Mouse (Mus musculus): ENCODE measurements around the gene Xpr1.

Xpr1 gene

DNA sequence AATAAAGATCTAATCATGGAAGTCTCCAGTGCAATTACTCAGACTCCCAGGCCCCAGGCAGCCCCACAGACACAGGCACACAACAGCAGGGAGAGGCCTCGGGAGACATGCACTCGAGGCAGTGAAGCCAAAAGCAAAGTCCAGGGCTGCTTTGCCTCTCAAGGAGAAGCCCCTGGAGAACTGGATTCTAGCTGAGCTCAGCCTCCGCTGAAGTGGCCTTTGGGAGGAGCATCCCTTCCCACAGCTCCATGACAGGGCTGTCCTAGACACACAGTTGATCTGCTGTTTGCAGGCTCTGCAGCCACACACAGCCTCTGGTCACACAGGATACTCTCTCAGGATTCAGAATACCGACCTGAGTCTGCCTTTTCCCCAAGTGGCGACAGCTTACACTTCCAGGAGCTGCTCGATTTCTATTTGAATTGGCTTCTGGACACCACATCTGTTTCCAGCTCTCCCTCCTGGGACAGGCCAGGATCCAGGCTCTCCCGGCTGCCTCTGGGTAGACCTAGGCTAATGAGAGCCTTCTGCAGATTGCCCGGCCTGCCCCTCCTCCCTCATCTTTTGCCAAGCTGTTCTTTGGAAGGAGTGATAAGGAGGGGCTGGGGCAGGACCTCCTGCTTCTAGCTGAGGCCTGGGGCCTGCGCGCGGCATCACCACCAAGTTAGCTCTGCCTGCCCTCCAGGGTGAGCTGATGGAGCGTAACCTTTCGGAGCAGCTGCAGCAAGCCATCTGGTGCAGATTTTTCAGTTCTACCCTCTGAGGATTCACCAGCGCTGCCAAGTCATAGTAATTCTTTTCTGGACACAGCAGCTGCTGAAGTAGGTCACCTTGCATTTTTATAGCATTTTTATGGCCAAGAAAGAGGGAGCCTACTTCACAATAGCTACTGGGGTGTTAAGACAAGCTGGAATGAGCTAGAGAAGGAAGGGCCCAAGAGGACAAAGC is 187.5 kb downstream of the Xpr1 start:
- no peak for DNase-seq (ENCODE audit: low spot score)

Data from spleen, adult 12 weeks (tissue).